Mouse (Mus musculus) spleen, adult 2 months (tissue): ENCODE data around the gene Fosl1. TPM values are rescaled to one million over a fixed set of nuclear protein-coding genes. Genes with fewer than 3 reads are reported as not detected.
A peak's percentile ranks its signal among the peaks of the same experiment; 100 is the strongest.

Experiments used
- DNase-seq, 2 experiments: peaks; one replicate each; pipeline versions ENCODE4 v3.0.0 to v3.0.0-alpha.2; 2012 to 2021; ENCODE audit warnings: low spot score in 2 of 2, low read depth in 1 of 2
- H3K27ac ChIP-seq: fragments of 200-500 bp; 2 replicates; pipeline ENCODE4 v1.5.1; 2012; ENCODE audit warnings: low read length, inconsistent platforms; ENCODE audit not compliant: insufficient read depth
- H3K27me3 ChIP-seq: fragments of 200-500 bp; 2 replicates; pipeline ENCODE4 v1.6.1; 2012; ENCODE audit warnings: mild to moderate bottlenecking, moderate library complexity, low read length, inconsistent platforms; ENCODE audit not compliant: control insufficient read depth, insufficient read depth
- H3K36me3 ChIP-seq: fragments of 200-500 bp; 2 replicates; pipeline ENCODE4 v1.6.1; 2012; ENCODE audit warnings: mild to moderate bottlenecking, low read length, inconsistent platforms; ENCODE audit not compliant: control insufficient read depth, insufficient read depth
- H3K4me1 ChIP-seq: fragments of 200-500 bp; 2 replicates; pipeline ENCODE4 v1.6.1; 2011; ENCODE audit warnings: inconsistent platforms; ENCODE audit not compliant: control insufficient read depth, insufficient read depth, insufficient read length
- H3K4me3 ChIP-seq: fragments of 200-500 bp; 2 replicates; pipeline ENCODE4 v1.5.1; 2011; ENCODE audit warnings: mild to moderate bottlenecking, inconsistent platforms; ENCODE audit not compliant: insufficient read depth, insufficient read length; ENCODE audit errors: extremely low read depth
- CTCF ChIP-seq: fragments of 200-500 bp; IDR thresholded peaks from 2 replicates; pipeline ENCODE4 v1.5.1; 2011; ENCODE audit warnings: mild to moderate bottlenecking, inconsistent platforms; ENCODE audit not compliant: insufficient read depth, insufficient read length, insufficient replicate concordance; ENCODE audit errors: extremely low read depth
- POLR2A ChIP-seq: fragments of 200-500 bp; IDR thresholded peaks from 2 replicates; pipeline ENCODE4 v1.6.1; 2011; ENCODE audit warnings: low read depth, low read length, inconsistent platforms
- WGBS: fragments of 180-500 bp; shearing (Covaris S2); methylation state at CpG from one replicate; pipeline ENCODE4 v1.1.7; 2018; 5-methylcytosine and 5-hydroxymethylcytosine counted together
- polyA plus RNA-seq: library from polyadenylated mRNA; depleted of rRNA; stranded (reverse); fragments of >200 nt; gene quantifications from 2 replicates; pipeline ENCODE4 v1.2.3, GENCODE M21; 2012

Gene Fosl1
- polyA plus RNA-seq, 1 experiment = 0.04 TPM

DNA sequence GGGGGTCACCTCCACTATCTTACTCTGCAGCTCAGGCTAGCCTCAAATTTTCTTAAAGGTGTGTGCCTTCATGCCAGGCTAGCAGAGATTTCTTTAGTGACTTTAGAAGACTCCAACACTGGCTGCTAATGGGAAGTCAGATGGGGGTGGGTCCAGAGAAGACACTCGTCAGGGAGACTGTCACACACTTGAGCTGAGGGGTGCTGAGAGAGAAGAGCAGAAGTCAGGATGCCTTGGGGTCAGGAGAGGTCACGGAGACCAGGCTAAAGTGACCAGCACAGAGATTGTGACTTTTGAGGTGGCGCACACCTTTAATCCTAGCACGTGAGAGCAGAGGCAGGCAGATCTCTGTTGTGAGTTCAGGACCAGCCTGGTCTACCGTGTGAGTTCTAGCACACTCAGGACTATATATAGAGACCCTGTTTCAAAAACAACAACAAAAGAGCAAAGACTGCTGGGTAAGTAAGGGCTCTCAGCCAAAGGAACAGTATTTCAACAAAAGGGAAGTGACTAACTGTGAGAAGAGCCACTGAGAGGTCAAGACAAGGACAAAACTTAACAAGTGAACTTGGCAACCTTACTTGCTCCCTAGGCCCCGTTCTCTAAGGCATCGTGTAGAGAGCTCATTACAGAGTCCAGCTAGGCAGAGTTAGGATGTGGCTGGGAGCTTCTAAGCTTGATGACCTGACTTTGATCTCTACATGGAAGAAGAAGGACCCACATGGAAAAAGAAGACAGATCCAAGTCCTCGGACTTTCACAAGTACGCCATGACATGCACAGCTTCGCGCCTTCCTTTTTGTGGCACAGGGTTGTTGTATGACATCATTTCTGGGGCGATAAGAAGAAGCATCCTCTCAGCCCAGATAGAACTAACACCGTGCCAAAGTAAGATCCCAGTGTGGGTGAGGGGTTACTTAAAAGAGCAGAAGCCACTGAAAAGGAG is 39.0 kb upstream of the Fosl1 start:
- 54% methylated on average over 13 of the region's 13 CpGs for WGBS
- Histone ChIP-seq H3K27me3 (no peaks in the 10 kb centered on the region), H3K27ac (peak overlapping the region; percentile 97), H3K36me3 (no peaks in the 10 kb centered on the region; the same call in 1 of the 2 replicates), H3K4me1 (peaks cover 12% of the 10 kb centered on the region), H3K4me3 (no peak overlapping the region)
- TF ChIP-seq POLR2A (no peak), CTCF (no peak)
- DNase-seq = no peak

DNA sequence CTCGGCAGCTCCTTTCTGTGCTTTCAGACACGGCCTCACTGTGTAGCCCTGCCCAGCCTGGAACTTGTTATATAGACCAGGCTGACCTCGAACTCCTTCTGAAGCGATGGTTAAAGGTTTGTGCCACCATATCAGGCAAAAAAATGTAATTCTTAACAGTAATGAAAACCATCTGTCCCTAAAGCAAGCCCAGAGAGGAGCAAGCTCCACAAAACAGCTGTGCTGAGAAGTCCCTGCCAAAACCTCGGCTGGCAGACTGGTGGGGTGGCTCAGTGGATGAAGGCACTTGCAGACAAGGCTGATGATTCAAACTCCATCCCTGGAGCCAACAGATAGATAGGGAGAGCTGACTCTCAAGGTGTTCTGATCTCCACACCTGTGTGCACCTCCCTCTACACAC is 38.3 kb upstream of the Fosl1 start:
- Histone ChIP-seq H3K4me3 (no peak overlapping the region), H3K4me1 (peaks cover 12% of the 10 kb centered on the region), H3K36me3 (no peaks in the 10 kb centered on the region; the same call in 1 of the 2 replicates), H3K27me3 (no peaks in the 10 kb centered on the region), H3K27ac (peak overlapping the region; percentile 97)
- no peak for DNase-seq
- TF ChIP-seq POLR2A (no peak), CTCF (no peak)
- 75% methylated on average over 5 of the region's 5 CpGs for WGBS

DNA sequence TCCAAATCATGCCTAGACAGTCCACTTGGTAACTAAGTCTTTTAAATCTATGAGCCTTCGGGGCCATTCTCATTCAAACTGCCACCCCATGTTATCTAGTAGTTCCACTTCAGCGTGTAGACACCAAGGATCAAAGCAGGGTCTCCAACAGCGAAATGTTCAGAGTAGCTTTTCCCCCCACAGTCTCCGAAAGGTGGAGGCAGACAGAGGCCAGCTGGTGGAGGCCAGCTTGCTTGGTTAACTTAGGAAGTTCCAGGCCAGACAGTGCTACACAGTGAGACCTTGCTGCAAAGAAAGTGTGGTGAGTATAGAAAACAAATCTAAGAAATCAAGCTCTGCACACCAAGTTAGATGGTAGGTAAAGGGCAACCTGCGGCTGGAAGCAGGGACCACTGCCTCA is 36.7 kb upstream of the Fosl1 start:
- WGBS = 96% methylated on average over 5 of the region's 5 CpGs
- H3K36me3 ChIP-seq = no peaks in the 10 kb centered on the region; the same call in 1 of the 2 replicates
- H3K4me1 ChIP-seq = peaks cover 12% of the 10 kb centered on the region
- no peaks in the 10 kb centered on the region for H3K27me3 ChIP-seq
- no peak overlapping the region for H3K4me3 ChIP-seq
- no peak overlapping the region for H3K27ac ChIP-seq
- DNase-seq = no peak
- TF ChIP-seq CTCF (no peak), POLR2A (no peak)

DNA sequence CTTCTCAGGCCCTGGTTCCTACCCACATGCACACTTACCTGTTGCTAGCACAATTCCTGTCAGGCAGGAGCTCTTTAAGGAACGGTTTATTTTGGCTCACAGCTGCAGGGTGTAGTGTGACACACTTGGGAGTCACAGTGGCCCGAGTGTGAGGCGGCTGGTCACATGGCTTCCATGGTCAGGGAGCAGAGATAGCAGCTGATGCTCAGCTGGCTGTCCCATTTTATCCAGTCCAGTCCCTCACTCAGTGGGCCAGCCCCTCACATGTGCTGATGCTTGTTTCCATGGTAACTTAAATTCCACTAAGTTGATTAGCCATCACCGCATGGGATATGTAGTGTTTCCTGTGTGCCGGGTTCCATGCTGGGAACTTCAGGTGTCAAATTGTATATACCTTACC is 35.4 kb upstream of the Fosl1 start:
- H3K27ac ChIP-seq = no peak overlapping the region
- H3K4me3 ChIP-seq = no peak overlapping the region
- 89% methylated on average over 5 of the region's 5 CpGs for WGBS
- no peak for DNase-seq
- no peaks in the 10 kb centered on the region for H3K27me3 ChIP-seq
- TF ChIP-seq POLR2A (no peak), CTCF (no peak)
- H3K36me3 ChIP-seq = no peaks in the 10 kb centered on the region; the same call in 1 of the 2 replicates
- H3K4me1 ChIP-seq = peaks cover 12% of the 10 kb centered on the region

DNA sequence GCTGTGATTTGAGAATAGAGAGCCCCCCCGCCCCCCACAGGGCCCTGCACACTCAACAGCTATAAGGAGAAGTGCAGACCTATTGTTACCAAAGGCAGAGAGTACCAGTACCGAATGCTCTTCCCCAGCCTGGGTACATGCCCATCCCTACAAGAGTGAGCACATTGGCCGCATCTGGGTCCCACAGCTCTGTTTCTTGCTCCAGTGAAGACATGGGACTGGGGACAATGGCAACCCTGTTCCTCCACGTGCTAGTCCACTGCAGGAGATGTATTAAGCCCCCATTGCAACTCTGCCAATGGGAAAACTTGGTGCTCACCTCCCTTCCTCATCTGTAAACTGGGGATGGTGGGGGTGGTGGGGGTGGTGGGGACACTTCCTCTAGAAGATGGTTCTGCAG is 33.5 kb upstream of the Fosl1 start:
- TF ChIP-seq CTCF = no peak
- no peak for TF ChIP-seq POLR2A
- DNase-seq = no peak
- Histone ChIP-seq H3K27ac (no peak overlapping the region), H3K4me3 (no peak overlapping the region), H3K36me3 (peaks cover 11% of the 10 kb centered on the region; the same call in 1 of the 2 replicates), H3K27me3 (no peaks in the 10 kb centered on the region), H3K4me1 (peaks cover 4% of the 10 kb centered on the region; the same call in 1 of the 2 replicates)
- WGBS = 87% methylated on average over 4 of the region's 4 CpGs

DNA sequence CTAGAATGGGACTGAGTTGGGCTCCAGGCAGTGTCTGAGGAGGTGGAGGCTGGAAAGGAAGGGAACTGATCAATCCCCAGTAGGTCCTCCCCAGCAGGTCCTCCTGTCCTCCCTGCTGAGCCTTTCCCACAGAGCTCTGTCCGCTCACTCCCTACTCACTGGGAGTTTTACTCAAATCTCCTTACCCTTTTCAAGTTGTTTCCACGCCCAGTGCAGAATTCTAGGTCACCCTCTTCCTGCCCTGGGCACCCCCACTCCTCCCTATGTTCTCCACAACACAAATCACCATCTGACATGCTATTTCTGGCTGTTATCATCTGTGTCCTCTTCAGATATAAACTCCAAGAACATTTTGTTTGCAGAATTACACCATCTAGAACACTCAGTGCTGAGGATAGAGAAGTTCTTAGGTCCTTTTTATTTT is 32.8 kb upstream of the Fosl1 start:
- H3K36me3 ChIP-seq = peaks cover 11% of the 10 kb centered on the region; the same call in 1 of the 2 replicates
- no peaks in the 10 kb centered on the region for H3K27me3 ChIP-seq
- no peak overlapping the region for H3K27ac ChIP-seq
- no peak overlapping the region for H3K4me3 ChIP-seq
- TF ChIP-seq POLR2A (no peak), CTCF (no peak)
- 73% methylated on average over 2 of the region's 2 CpGs for WGBS
- no peak for DNase-seq
- H3K4me1 ChIP-seq = no peaks in the 10 kb centered on the region
